Mouse (Mus musculus): ENCODE measurements at regions not wholly inside any gene's neighbourhood (a gene's known extent, or its start where the extent isn't known, plus 50 kb on each side); places are given as distances from the start of the nearest gene placed in this dataset.
"Not testable (repeated sequence)": the region's sequence is repeated elsewhere in the genome, so short reads cannot be mapped to it uniquely, and the experiment has no call there.

- H3K4me1 ChIP-seq (ENCODE audit: control insufficient read depth, insufficient read depth, low read length) = no peaks in the 10 kb centered on the region
- H3K27ac ChIP-seq (ENCODE audit: insufficient read depth, low read depth, low read length) = no peak overlapping the region
- no peak for TF ChIP-seq POLR2A (IDR thresholded peaks at IDR 0.05; ENCODE audit: insufficient read depth, low read depth, low read length)
- TF ChIP-seq CTCF (IDR thresholded peaks at IDR 0.05; ENCODE audit: insufficient read depth, low read depth, low read length) = no peak
- H3K4me3 ChIP-seq (ENCODE audit: insufficient read depth, low read depth, low read length) = no peak overlapping the region
- 71% methylated on average over 5 of the region's 5 CpGs for WGBS
Observed at GRCm38 (mm10) chr6:144919750-144920149, 138.0 kb upstream of the Sox5 start.

- H3K4me3 ChIP-seq (ENCODE audit: insufficient read depth, low read depth, low read length) = no peak overlapping the region
- no peak for TF ChIP-seq POLR2A (IDR thresholded peaks at IDR 0.05; ENCODE audit: insufficient read depth, low read depth, low read length)
- no peak for TF ChIP-seq CTCF (IDR thresholded peaks at IDR 0.05; ENCODE audit: insufficient read depth, low read depth, low read length)
- no peaks in the 10 kb centered on the region for H3K4me1 ChIP-seq (ENCODE audit: control insufficient read depth, insufficient read depth, low read length)
- H3K27ac ChIP-seq (ENCODE audit: insufficient read depth, low read depth, low read length) = no peak overlapping the region
- WGBS = 73% methylated on average over 8 of the region's 8 CpGs
Observed at GRCm38 (mm10) chr6:144917128-144917527, 135.4 kb upstream of the Sox5 start.

GRCm38 (mm10) chr6:144911781-144912180 is 130.0 kb upstream of the Sox5 start:
- no peaks in the 10 kb centered on the region for H3K4me1 ChIP-seq (ENCODE audit: control insufficient read depth, insufficient read depth, low read length)
- H3K27ac ChIP-seq (ENCODE audit: insufficient read depth, low read depth, low read length) = no peak overlapping the region
- no peak overlapping the region for H3K4me3 ChIP-seq (ENCODE audit: insufficient read depth, low read depth, low read length)
- 72% methylated on average over 7 of the region's 7 CpGs for WGBS
- TF ChIP-seq CTCF (IDR thresholded peaks at IDR 0.05; ENCODE audit: insufficient read depth, low read depth, low read length) (no peak), POLR2A (IDR thresholded peaks at IDR 0.05; ENCODE audit: insufficient read depth, low read depth, low read length) (no peak)

- WGBS = 76% methylated on average over 6 of the region's 6 CpGs
- TF ChIP-seq CTCF (IDR thresholded peaks at IDR 0.05; ENCODE audit: insufficient read depth, low read depth, low read length) (no peak), POLR2A (IDR thresholded peaks at IDR 0.05; ENCODE audit: insufficient read depth, low read depth, low read length) (no peak)
Observed at GRCm38 (mm10) chr6:144910392-144910791, 128.6 kb upstream of the Sox5 start.

GRCm38 (mm10) chr6:144908646-144909045 is 126.9 kb upstream of the Sox5 start:
- no peak overlapping the region for H3K4me3 ChIP-seq (ENCODE audit: insufficient read depth, low read depth, low read length)
- WGBS = 97% methylated on average over 11 of the region's 11 CpGs
- no peak for TF ChIP-seq CTCF (IDR thresholded peaks at IDR 0.05; ENCODE audit: insufficient read depth, low read depth, low read length)
- TF ChIP-seq POLR2A (IDR thresholded peaks at IDR 0.05; ENCODE audit: insufficient read depth, low read depth, low read length) = no peak
- no peak overlapping the region for H3K27ac ChIP-seq (ENCODE audit: insufficient read depth, low read depth, low read length)
- no peaks in the 10 kb centered on the region for H3K4me1 ChIP-seq (ENCODE audit: control insufficient read depth, insufficient read depth, low read length)

More at GRCm38 (mm10) chr6:144910392-144910791, 128.6 kb upstream of the Sox5 start:
- H3K27ac ChIP-seq (ENCODE audit: insufficient read depth, low read depth, low read length) = no peak overlapping the region
- no peak overlapping the region for H3K4me3 ChIP-seq (ENCODE audit: insufficient read depth, low read depth, low read length)
- no peaks in the 10 kb centered on the region for H3K4me1 ChIP-seq (ENCODE audit: control insufficient read depth, insufficient read depth, low read length)

- no peak overlapping the region for H3K4me3 ChIP-seq (ENCODE audit: insufficient read depth, low read depth, low read length)
- H3K4me1 ChIP-seq (ENCODE audit: control insufficient read depth, insufficient read depth, low read length) = peaks cover 2% of the 10 kb centered on the region; the same call in 1 of the 2 replicates
- no peak overlapping the region for H3K27ac ChIP-seq (ENCODE audit: insufficient read depth, low read depth, low read length)
- WGBS = 73% methylated on average over 10 of the region's 10 CpGs
- TF ChIP-seq POLR2A (IDR thresholded peaks at IDR 0.05; ENCODE audit: insufficient read depth, low read depth, low read length) (no peak), CTCF (IDR thresholded peaks at IDR 0.05; ENCODE audit: insufficient read depth, low read depth, low read length) (no peak)
Observed at GRCm38 (mm10) chr6:144903156-144903555, 121.4 kb upstream of the Sox5 start.

GRCm38 (mm10) chr6:144902267-144902995 is 120.7 kb upstream of the Sox5 start:
- Histone ChIP-seq H3K27ac (ENCODE audit: insufficient read depth, low read depth, low read length) (no peak overlapping the region), H3K4me3 (ENCODE audit: insufficient read depth, low read depth, low read length) (no peak overlapping the region), H3K4me1 (ENCODE audit: control insufficient read depth, insufficient read depth, low read length) (peaks cover 2% of the 10 kb centered on the region; the same call in 1 of the 2 replicates)
- TF ChIP-seq CTCF (IDR thresholded peaks at IDR 0.05; ENCODE audit: insufficient read depth, low read depth, low read length) (no peak), POLR2A (IDR thresholded peaks at IDR 0.05; ENCODE audit: insufficient read depth, low read depth, low read length) (no peak)
- WGBS = 74% methylated on average over 20 of the region's 20 CpGs

GRCm38 (mm10) chr6:144901825-144902224 is 120.0 kb upstream of the Sox5 start:
- Histone ChIP-seq H3K27ac (ENCODE audit: insufficient read depth, low read depth, low read length) (no peak overlapping the region), H3K4me3 (ENCODE audit: insufficient read depth, low read depth, low read length) (no peak overlapping the region), H3K4me1 (ENCODE audit: control insufficient read depth, insufficient read depth, low read length) (peaks cover 2% of the 10 kb centered on the region; the same call in 1 of the 2 replicates)
- WGBS = 80% methylated on average over 9 of the region's 9 CpGs
- TF ChIP-seq CTCF (IDR thresholded peaks at IDR 0.05; ENCODE audit: insufficient read depth, low read depth, low read length) (no peak), POLR2A (IDR thresholded peaks at IDR 0.05; ENCODE audit: insufficient read depth, low read depth, low read length) (no peak)

- not testable (repeated sequence) for H3K27ac ChIP-seq (ENCODE audit: insufficient read depth, low read depth, low read length); H3K4me1 ChIP-seq (ENCODE audit: control insufficient read depth, insufficient read depth, low read length); H3K4me3 ChIP-seq (ENCODE audit: insufficient read depth, low read depth, low read length)
- WGBS = 92% methylated on average over 7 of the region's 7 CpGs
Observed at GRCm38 (mm10) chr6:144900858-144901257, 119.1 kb upstream of the Sox5 start.

Measured in olfactory bulb, adult 2 months (tissue).